Mouse (Mus musculus): Measurements from ENCODE around the gene Ptprt.
"Not testable (repeated sequence)": the region's sequence is repeated elsewhere in the genome, so short reads cannot be mapped to it uniquely, and the experiment has no call there.

Ptprt gene

GRCm38 (mm10) chr2:161549577-161549976 lies 1111.4 kb downstream of the Ptprt start:
- DNase-seq (ENCODE audit: low read depth, low spot score) = no peak

GRCm38 (mm10) chr2:161547318-161547717 lies 1113.6 kb downstream of the Ptprt start:
- no peak for DNase-seq (ENCODE audit: low read depth, low spot score)

- DNase-seq (ENCODE audit: low read depth, low spot score) = no peak
These were observed 1115.5 kb downstream of the Ptprt start for GRCm38 (mm10) chr2:161545406-161545805.

GRCm38 (mm10) chr2:161534151-161534550 lies 1126.8 kb downstream of the Ptprt start:
- no peak for DNase-seq (ENCODE audit: low read depth, low spot score)

- DNase-seq (ENCODE audit: low read depth, low spot score) = no peak
These were observed 1133.8 kb downstream of the Ptprt start for GRCm38 (mm10) chr2:161527192-161527591.

- DNase-seq (ENCODE audit: low read depth, low spot score) = no peak
These were observed 1141.3 kb downstream of the Ptprt start for GRCm38 (mm10) chr2:161519671-161520070.

GRCm38 (mm10) chr2:161516921-161517320 lies 1144.0 kb downstream of the Ptprt start:
- DNase-seq (ENCODE audit: low read depth, low spot score) = no peak

- DNase-seq (ENCODE audit: low read depth, low spot score) = no peak
These were observed 1147.7 kb downstream of the Ptprt start for GRCm38 (mm10) chr2:161513256-161513655.

GRCm38 (mm10) chr2:161511880-161512570 lies 1148.9 kb downstream of the Ptprt start:
- not testable (repeated sequence) for DNase-seq (ENCODE audit: low read depth, low spot score)

- DNase-seq (ENCODE audit: low read depth, low spot score) = no peak
These were observed 1149.7 kb downstream of the Ptprt start for GRCm38 (mm10) chr2:161511101-161511759.

GRCm38 (mm10) chr2:161499097-161499899 lies 1161.6 kb downstream of the Ptprt start:
- peak; percentile 11 for DNase-seq (ENCODE audit: low read depth, low spot score)

- DNase-seq (ENCODE audit: low read depth, low spot score) = peak; percentile 14
These were observed 1162.4 kb downstream of the Ptprt start for GRCm38 (mm10) chr2:161498449-161499096.

GRCm38 (mm10) chr2:161481741-161482140 lies 1179.2 kb downstream of the Ptprt start:
- no peak for DNase-seq (ENCODE audit: low read depth, low spot score)

GRCm38 (mm10) chr2:161480445-161480844 lies 1180.5 kb downstream of the Ptprt start:
- DNase-seq (ENCODE audit: low read depth, low spot score) = no peak

All from R1 (cell line).